Mouse (Mus musculus) MEL (cell line): ENCODE measurements around the gene Dpf2.

Source experiments
- CTCF ChIP-seq, 3 experiments: IDR thresholded peaks in 2 of 3; conservative IDR thresholded peaks in 1 of 3; 2 replicates each; pipeline ENCODE4 v1.5.1; 2011 to 2012; ENCODE audit warnings: low read length in 3 of 3, low read depth in 2 of 3, mild to moderate bottlenecking in 2 of 3, improper control_type of control experiment in 1 of 3, inconsistent platforms in 1 of 3, mixed read lengths in 1 of 3, moderate library complexity in 1 of 3; ENCODE audit not compliant: control insufficient read depth in 1 of 3, insufficient read depth in 1 of 3, poor library complexity in 1 of 3, severe bottlenecking in 1 of 3
- ETS1 ChIP-seq: IDR thresholded peaks from 2 replicates; pipeline ENCODE4 v1.6.1; 2012; ENCODE audit warnings: low read depth, mild to moderate bottlenecking, inconsistent platforms, low read length, improper control_type of control experiment, moderate library complexity
- GABPA ChIP-seq: IDR thresholded peaks from 2 replicates; pipeline ENCODE4 v1.6.1; 2012; ENCODE audit warnings: low read depth, mild to moderate bottlenecking, inconsistent platforms, low read length, improper control_type of control experiment, moderate library complexity
- GATA1 ChIP-seq: IDR thresholded peaks from 2 replicates; pipeline ENCODE4 v1.6.1; 2011; ENCODE audit warnings: low read depth, low read length, improper control_type of control experiment
- JUND ChIP-seq: IDR thresholded peaks from 2 replicates; pipeline ENCODE4 v1.6.1; 2011; ENCODE audit warnings: low read depth, mild to moderate bottlenecking, improper control_type of control experiment, low read length
- MAZ ChIP-seq: IDR thresholded peaks from 2 replicates; pipeline ENCODE4 v1.6.1; 2012; ENCODE audit warnings: low read depth, mild to moderate bottlenecking, inconsistent platforms, low read length, improper control_type of control experiment
- MXI1 ChIP-seq: IDR thresholded peaks from 2 replicates; pipeline ENCODE4 v1.6.1; 2011; ENCODE audit warnings: mild to moderate bottlenecking, low read depth, low read length, improper control_type of control experiment
- NELFE ChIP-seq: IDR thresholded peaks from 2 replicates; pipeline ENCODE4 v1.6.1; 2011; ENCODE audit warnings: low read depth, low read length, improper control_type of control experiment
- POLR2A ChIP-seq, 2 experiments: IDR thresholded peaks; 2 replicates each; pipeline ENCODE4 v1.6.1; 2011 to 2012; ENCODE audit warnings: low read length in 2 of 2, mild to moderate bottlenecking in 2 of 2, control low read depth in 1 of 2, improper control_type of control experiment in 1 of 2, low read depth in 1 of 2, moderate library complexity in 1 of 2; ENCODE audit not compliant: control insufficient read depth in 1 of 2, insufficient read depth in 1 of 2, poor library complexity in 1 of 2
- POLR2AphosphoS5 ChIP-seq: IDR thresholded peaks from 2 replicates; pipeline ENCODE4 v1.6.1; 2012; ENCODE audit warnings: low read depth, borderline replicate concordance, mild to moderate bottlenecking, inconsistent platforms, low read length, moderate library complexity, mixed read lengths
- USF1 ChIP-seq: IDR thresholded peaks from 2 replicates; pipeline ENCODE4 v1.6.1; 2014; ENCODE audit warnings: low read depth, mild to moderate bottlenecking, inconsistent platforms, low read length, improper control_type of control experiment, moderate library complexity

GRCm38 (mm10) chr19:5851481-5851971 is 61.3 kb downstream of the Dpf2 start:
- TF ChIP-seq POLR2AphosphoS5: no peak
- no peak for TF ChIP-seq CTCF (IDR thresholded peaks at IDR 0.05 in 2 of 3, conservative IDR thresholded peaks at IDR 0.05 in 1 of 3; ENCODE audit: control insufficient read depth in 1 of 3, insufficient read depth in 1 of 3, low read depth in 2 of 3, low read length in 3 of 3, poor library complexity in 1 of 3, severe bottlenecking in 1 of 3)
- TF ChIP-seq POLR2A (IDR thresholded peaks at IDR 0.05; ENCODE audit: control insufficient read depth in 1 of 2, insufficient read depth in 1 of 2, low read depth in 1 of 2, low read length in 2 of 2, poor library complexity in 1 of 2): no peak
- TF ChIP-seq ETS1: no peak
- TF ChIP-seq MXI1: no peak
- no peak for TF ChIP-seq MAZ
- TF ChIP-seq USF1: no peak
- TF ChIP-seq NELFE: no peak
- TF ChIP-seq GATA1: no peak
- no peak for TF ChIP-seq GABPA
- no peak for TF ChIP-seq JUND
